18 mouse cellular contexts compared by ENCODE assay signal in genomic region chr3:82051468-82051867, GRCm38 (mm10). TPM values are rescaled to one million over a fixed set of nuclear protein-coding genes. Genes with fewer than 3 reads are reported as not detected.
DNase-seq lines count a peak whose midpoint lies in the region; ATAC-seq and TF ChIP-seq lines count a peak whose summit lies in the region.
"Had no signal": no experiment of that assay in that cellular context is flagged by ENCODE, and none has a peak within 500 bp of the region (broad histone marks: within the 10 kb centered on the region; RNA-seq: fewer than 3 reads in every experiment).

No protein-coding gene starts in this region.

- H3K36me3 ChIP-seq in forebrain, embryonic 13.5 days (ENCODE audit: poor library complexity, severe bottlenecking) = no peaks in the 10 kb centered on the region
- H3K36me3 ChIP-seq in forebrain, embryonic 11.5 days (ENCODE audit: control insufficient read depth, insufficient read depth, low read length) = no peaks in the 10 kb centered on the region
- no peaks in the 10 kb centered on the region for H3K36me3 ChIP-seq in limb, embryonic 12.5 days
- no peaks in the 10 kb centered on the region for H3K36me3 ChIP-seq in limb, embryonic 10.5 days
- no peaks in the 10 kb centered on the region for H3K36me3 ChIP-seq in embryonic facial prominence, embryonic 11.5 days (replicated peaks; ENCODE audit: control insufficient read depth, insufficient read depth, low read depth, low read length)
- no peaks in the 10 kb centered on the region for H3K36me3 ChIP-seq in limb, embryonic 13.5 days
- no peaks in the 10 kb centered on the region for H3K36me3 ChIP-seq in liver, postnatal 0 days (replicated peaks; ENCODE audit: insufficient read depth, low read length)
- H3K36me3 ChIP-seq: G1E; kidney, embryonic 15.5 days; limb, embryonic 15.5 days had no signal

- TF ChIP-seq EP300 in liver, postnatal 0 days (IDR thresholded peaks at IDR 0.05; ENCODE audit: low read depth) = no peak

- H3K27me3 ChIP-seq in forebrain, embryonic 13.5 days = no peaks in the 10 kb centered on the region
- H3K27me3 ChIP-seq in forebrain, embryonic 11.5 days (ENCODE audit: control insufficient read depth, insufficient read depth, low read length) = no peaks in the 10 kb centered on the region
- H3K27me3 ChIP-seq in limb, embryonic 12.5 days = no peaks in the 10 kb centered on the region
- no peaks in the 10 kb centered on the region for H3K27me3 ChIP-seq in limb, embryonic 10.5 days (ENCODE audit: low read depth, poor library complexity, severe bottlenecking)
- H3K27me3 ChIP-seq in embryonic facial prominence, embryonic 11.5 days (ENCODE audit: control insufficient read depth, insufficient read depth, low read length) = no peaks in the 10 kb centered on the region
- no peaks in the 10 kb centered on the region for H3K27me3 ChIP-seq in limb, embryonic 13.5 days
- no peaks in the 10 kb centered on the region for H3K27me3 ChIP-seq in liver, postnatal 0 days (ENCODE audit: insufficient read depth, low read length)
- H3K27me3 ChIP-seq: kidney, embryonic 15.5 days; limb, embryonic 15.5 days had no signal

- no peak for TF ChIP-seq CTCF in liver, postnatal 0 days (IDR thresholded peaks at IDR 0.05; ENCODE audit: low read depth)

- no peak overlapping the region for H3K27ac ChIP-seq in forebrain, embryonic 13.5 days
- H3K27ac ChIP-seq in forebrain, embryonic 11.5 days (ENCODE audit: low read depth, low read length) = no peak overlapping the region
- H3K27ac ChIP-seq in limb, embryonic 12.5 days = no peak overlapping the region
- no peak overlapping the region for H3K27ac ChIP-seq in limb, embryonic 10.5 days
- H3K27ac ChIP-seq in embryonic facial prominence, embryonic 11.5 days (replicated peaks; ENCODE audit: low read depth, low read length) = no peak overlapping the region
- no peak overlapping the region for H3K27ac ChIP-seq in limb, embryonic 13.5 days
- H3K27ac ChIP-seq in liver, postnatal 0 days (ENCODE audit: low read depth) = no peak overlapping the region
- H3K27ac ChIP-seq: kidney, embryonic 15.5 days; limb, embryonic 15.5 days had no signal

- H3K4me2 ChIP-seq in forebrain, embryonic 13.5 days = no peak overlapping the region
- H3K4me2 ChIP-seq in forebrain, embryonic 11.5 days (ENCODE audit: low read depth, low read length, severe bottlenecking) = no peak overlapping the region
- H3K4me2 ChIP-seq in limb, embryonic 12.5 days = no peak overlapping the region
- H3K4me2 ChIP-seq in embryonic facial prominence, embryonic 11.5 days (ENCODE audit: low read depth, low read length) = no peak overlapping the region
- no peak overlapping the region for H3K4me2 ChIP-seq in limb, embryonic 13.5 days (replicated peaks)
- H3K4me2 ChIP-seq in liver, postnatal 0 days (ENCODE audit: low read depth, low read length) = no peak overlapping the region
- H3K4me2 ChIP-seq: kidney, embryonic 15.5 days; limb, embryonic 15.5 days; midbrain, embryonic 11.5 days had no signal

- peak; percentile 63; the same call in 1 of the 2 replicates for ATAC-seq in forebrain, embryonic 13.5 days
- ATAC-seq in forebrain, embryonic 11.5 days (replicated peaks; ENCODE audit: low FRiP score) = no peak
- ATAC-seq in limb, embryonic 12.5 days (ENCODE audit: insufficient number of reproducible peaks, insufficient read depth, low FRiP score, low TSS enrichment, low read depth) = 0 out of 2 replicates have a peak, but pooled peaks have one; percentile 68
- no peak for ATAC-seq in embryonic facial prominence, embryonic 11.5 days (replicated peaks; ENCODE audit: insufficient number of reproducible peaks, low FRiP score, low TSS enrichment, low read depth)
- peak; percentile 81 for ATAC-seq in limb, embryonic 13.5 days (ENCODE audit: low FRiP score, low read depth)
- ATAC-seq in liver, postnatal 0 days = no peak

- no peaks in the 10 kb centered on the region for H3K9me3 ChIP-seq in forebrain, embryonic 13.5 days (replicated peaks)
- H3K9me3 ChIP-seq in forebrain, embryonic 11.5 days (ENCODE audit: control insufficient read depth, low read length) = no peaks in the 10 kb centered on the region
- H3K9me3 ChIP-seq in limb, embryonic 12.5 days = no peaks in the 10 kb centered on the region
- no peaks in the 10 kb centered on the region for H3K9me3 ChIP-seq in limb, embryonic 10.5 days (replicated peaks)
- H3K9me3 ChIP-seq in embryonic facial prominence, embryonic 11.5 days (replicated peaks; ENCODE audit: control insufficient read depth, low read length) = no peaks in the 10 kb centered on the region
- no peaks in the 10 kb centered on the region for H3K9me3 ChIP-seq in limb, embryonic 13.5 days
- no peaks in the 10 kb centered on the region for H3K9me3 ChIP-seq in liver, postnatal 0 days (ENCODE audit: low read length)
- H3K9me3 ChIP-seq: G1E; kidney, embryonic 15.5 days; limb, embryonic 15.5 days had no signal

- no peak overlapping the region for H3K4me3 ChIP-seq in forebrain, embryonic 13.5 days
- no peak overlapping the region for H3K4me3 ChIP-seq in forebrain, embryonic 11.5 days (ENCODE audit: low read depth, low read length)
- H3K4me3 ChIP-seq in limb, embryonic 12.5 days (replicated peaks) = no peak overlapping the region
- no peak overlapping the region for H3K4me3 ChIP-seq in limb, embryonic 10.5 days
- H3K4me3 ChIP-seq in embryonic facial prominence, embryonic 11.5 days (ENCODE audit: low read depth, low read length) = no peak overlapping the region
- H3K4me3 ChIP-seq in limb, embryonic 13.5 days = no peak overlapping the region
- H3K4me3 ChIP-seq in liver, postnatal 0 days (ENCODE audit: low read depth, low read length) = no peak overlapping the region
- H3K4me3 ChIP-seq: kidney, embryonic 15.5 days; limb, embryonic 15.5 days had no signal

- no peak overlapping the region for H3K9ac ChIP-seq in forebrain, embryonic 13.5 days
- no peak overlapping the region for H3K9ac ChIP-seq in forebrain, embryonic 11.5 days (ENCODE audit: low read length)
- H3K9ac ChIP-seq in limb, embryonic 12.5 days (replicated peaks) = no peak overlapping the region
- no peak overlapping the region for H3K9ac ChIP-seq in embryonic facial prominence, embryonic 11.5 days (replicated peaks; ENCODE audit: low read length)
- no peak overlapping the region for H3K9ac ChIP-seq in limb, embryonic 13.5 days
- H3K9ac ChIP-seq in liver, postnatal 0 days (replicated peaks) = no peak overlapping the region
- H3K9ac ChIP-seq: kidney, embryonic 15.5 days; limb, embryonic 15.5 days had no signal

- DNase-seq in forebrain, embryonic 11.5 days (ENCODE audit: low spot score) = no peak
- no peak for DNase-seq in limb, embryonic 10.5 days (ENCODE audit: low spot score)
- DNase-seq in embryonic facial prominence, embryonic 11.5 days (ENCODE audit: low spot score) = peak; percentile 59
- DNase-seq in natural killer cell, adult 2 months (ENCODE audit: low spot score in 2 of 2) = no peak
- DNase-seq in liver, postnatal 0 days = no peak
- DNase-seq: adrenal gland, postnatal 14 days; cerebellum, adult 9-11 months; heart, postnatal 10 days; kidney, postnatal 4 days; retina, postnatal 1 day; thymus, adult 2 months had no signal

- no peaks in the 10 kb centered on the region; the same call in none of the 2 replicates for H3K4me1 ChIP-seq in forebrain, embryonic 13.5 days
- H3K4me1 ChIP-seq in forebrain, embryonic 11.5 days (replicated peaks; ENCODE audit: control insufficient read depth, insufficient read depth, low read length) = no peaks in the 10 kb centered on the region
- H3K4me1 ChIP-seq in limb, embryonic 12.5 days (replicated peaks) = peaks cover 30% of the 10 kb centered on the region
- peaks cover 15% of the 10 kb centered on the region; the same call in 1 of the 2 replicates for H3K4me1 ChIP-seq in limb, embryonic 10.5 days
- no peaks in the 10 kb centered on the region; the same call in 1 of the 2 replicates for H3K4me1 ChIP-seq in embryonic facial prominence, embryonic 11.5 days (ENCODE audit: control insufficient read depth, insufficient read depth, low read length)
- H3K4me1 ChIP-seq in limb, embryonic 13.5 days = peaks cover 37% of the 10 kb centered on the region
- no peaks in the 10 kb centered on the region for H3K4me1 ChIP-seq in liver, postnatal 0 days (ENCODE audit: insufficient read depth)

RNA-seq across cellular contexts. Expression of gene Gucy1b1, which starts 23.0 kb away (rescaled TPM):
- 23.5 and 26.4 TPM in 2 replicates for polyA plus RNA-seq in forebrain, embryonic 13.5 days (2015; fragmentation: Nextera tagmentation; extraction: Ambion mirVana)
- 5.8 and 7.2 TPM in 2 replicates for polyA plus RNA-seq in forebrain, embryonic 11.5 days (2014; fragmentation: Nextera tagmentation; extraction: Ambion mirVana)
- 3.6 and 4.1 TPM in 2 replicates for polyA plus RNA-seq in limb, embryonic 12.5 days (2016; fragmentation: Nextera tagmentation; extraction: Ambion mirVana)
- polyA plus RNA-seq in limb, embryonic 10.5 days (2016; fragmentation: Nextera tagmentation; extraction: Ambion mirVana) = 1.3 and 1.9 TPM in 2 replicates
- polyA plus RNA-seq in embryonic facial prominence, embryonic 11.5 days (2014; fragmentation: Nextera tagmentation; extraction: Ambion mirVana) = 6.4 and 8.1 TPM in 2 replicates
- 5.8 and 6.0 TPM in 2 replicates for polyA plus RNA-seq in limb, embryonic 13.5 days (2015; fragmentation: Nextera tagmentation; extraction: Ambion mirVana)
- 6.9 and 7.7 TPM in 2 replicates for polyA plus RNA-seq in liver, postnatal 0 days (2015; fragmentation: Nextera tagmentation; extraction: Ambion mirVana)
- polyA plus RNA-seq: G1E had no signal

Comparison
In these comparisons a context has a peak if more than half of its experiments do, and no peak if none do; other contexts are left out.
1. ATAC-seq: peak in forebrain, embryonic 13.5 days (single experiment), limb, embryonic 12.5 days (single experiment) and limb, embryonic 13.5 days (single experiment); none in forebrain, embryonic 11.5 days (single experiment), embryonic facial prominence, embryonic 11.5 days (single experiment) and liver, postnatal 0 days (single experiment).